Mouse (Mus musculus) thymus, adult 2 months (tissue): ENCODE measurements around the gene Btbd11.

Experiments used
- CTCF ChIP-seq: fragments of 200-500 bp; IDR thresholded peaks from 2 replicates; pipeline ENCODE4 v1.5.1; 2012; ENCODE audit warnings: mild to moderate bottlenecking, control low read depth, low read length, moderate library complexity, borderline replicate concordance; ENCODE audit not compliant: control insufficient read depth, poor library complexity, insufficient read depth; ENCODE audit errors: extremely low read depth
- POLR2A ChIP-seq: fragments of 200-500 bp; IDR thresholded peaks from 2 replicates; pipeline ENCODE4 v1.6.1; 2012; ENCODE audit warnings: mild to moderate bottlenecking, low read length, control low read depth, moderate library complexity; ENCODE audit not compliant: control insufficient read depth, poor library complexity, insufficient read depth; ENCODE audit errors: extremely low read depth

DNA sequence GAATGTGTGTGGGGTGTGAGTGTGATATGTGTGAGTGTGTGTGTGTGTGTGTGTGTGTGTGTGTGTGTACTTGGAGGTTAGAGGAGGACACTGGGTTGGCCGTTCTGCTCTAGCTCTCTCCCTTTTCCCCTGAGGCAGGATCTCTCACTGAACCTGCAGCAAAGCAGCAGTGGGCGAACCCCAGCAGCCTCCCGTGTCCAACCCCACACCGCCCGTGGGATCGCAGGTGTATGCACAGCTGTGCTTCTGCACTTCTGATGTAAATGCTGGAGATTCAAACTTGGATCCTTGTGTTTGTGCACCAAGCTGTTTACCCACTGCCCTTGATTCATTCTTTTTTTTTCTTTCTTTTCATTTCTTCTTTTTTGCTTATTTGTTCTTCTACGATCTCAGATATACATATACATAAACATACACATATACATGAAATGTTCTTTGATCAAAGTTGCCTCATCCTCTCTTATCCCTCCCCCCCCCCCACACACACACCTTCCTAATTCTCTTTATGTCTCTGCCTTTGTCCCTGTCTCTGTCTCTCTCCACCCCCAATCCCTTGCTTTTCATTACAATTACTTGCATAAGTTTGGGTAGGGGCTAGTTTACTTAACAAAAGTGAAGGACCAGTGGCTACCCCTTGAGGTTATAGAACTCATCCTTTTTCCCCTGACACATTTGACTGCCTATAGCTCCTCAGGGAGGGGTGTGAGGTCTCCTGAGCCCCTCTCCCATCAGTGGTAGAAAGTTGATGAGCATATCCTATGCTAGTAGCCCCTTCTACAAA is 120.8 kb downstream of the Btbd11 start:
- no peak for TF ChIP-seq POLR2A
- TF ChIP-seq CTCF, result no peak
